ENCODE assay signal across 12 mouse cellular contexts in genomic region chr5:111965311-111965710, GRCm38 (mm10).
"Had no signal": no experiment of that assay in that cellular context is flagged by ENCODE, and none has a peak within 500 bp of the region (broad histone marks: within the 10 kb centered on the region; RNA-seq: fewer than 3 reads in every experiment).

No protein-coding gene starts in this region.

- DNase-seq: liver, postnatal 0 days; lung, adult 2 months; lung, postnatal 4 days; midbrain, embryonic 14.5 days; retina, postnatal 1 day; right cerebral cortex, adult 18-20 months; right cerebral cortex, postnatal 25 days; right cerebral cortex, postnatal 4 days; spleen, adult 18-20 months; thymus, adult 18-20 months; thymus, postnatal 14 days; thymus, postnatal 36 days had no signal
